Mouse (Mus musculus) erythroblast, embryonic 14.5 days (primary cell): ENCODE results near the gene Ralb.

Experiments
- GATA1 ChIP-seq: IDR thresholded peaks from 2 replicates; pipeline ENCODE4 v1.6.1; 2012; ENCODE audit warnings: low read length, inconsistent platforms, mixed read lengths
- TAL1 ChIP-seq: IDR thresholded peaks from 3 replicates; pipeline ENCODE4 v1.6.1; 2012; ENCODE audit warnings: low read length, inconsistent platforms, mixed read lengths

DNA sequence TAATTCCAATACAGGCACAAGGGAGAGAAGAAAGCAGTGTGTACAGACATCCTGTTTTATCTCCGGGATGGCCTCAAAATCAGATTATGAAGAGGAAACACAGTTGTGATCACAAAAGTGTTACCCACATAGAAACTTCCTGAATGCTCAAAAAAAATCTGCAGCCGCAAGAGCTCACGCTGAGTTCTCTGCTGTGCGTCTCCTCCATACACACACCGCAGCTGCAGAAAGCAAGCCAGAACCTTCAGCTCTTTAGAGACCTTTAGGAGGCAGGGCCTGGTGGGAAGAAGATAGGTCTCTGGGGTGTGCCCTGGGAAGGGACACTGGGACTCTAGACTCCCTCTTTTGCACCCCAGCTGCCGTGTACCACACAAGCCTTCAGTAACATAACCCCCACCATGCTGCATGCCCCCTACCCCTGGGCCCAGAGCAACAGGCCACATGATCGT, 27.7 kb downstream of the Ralb start:
- TF ChIP-seq TAL1: no peak
- no peak for TF ChIP-seq GATA1
